Mouse (Mus musculus): ENCODE measurements around the gene Epor.

The Epor gene

GRCm38 (mm10) chr9:21968883-21969282 lies 5.6 kb upstream of the Epor start:
- DNase-seq (ENCODE audit: low read depth), result no peak

GRCm38 (mm10) chr9:21962416-21963059 lies 768 bp downstream of the Epor start:
- peak; percentile 71 for DNase-seq (ENCODE audit: low read depth)

- DNase-seq (ENCODE audit: low read depth), result no peak
Observed at GRCm38 (mm10) chr9:21962010-21962409, 1.3 kb downstream of the Epor start.

GRCm38 (mm10) chr9:21961366-21961980 lies 1.8 kb downstream of the Epor start:
- peak; percentile 34 for DNase-seq (ENCODE audit: low read depth)

GRCm38 (mm10) chr9:21960558-21961208 lies 2.6 kb downstream of the Epor start:
- DNase-seq (ENCODE audit: low read depth), result no peak

- no peak for DNase-seq (ENCODE audit: low read depth)
Observed at GRCm38 (mm10) chr9:21960135-21960534, 3.2 kb downstream of the Epor start.

GRCm38 (mm10) chr9:21959244-21959643 lies 4.1 kb downstream of the Epor start:
- DNase-seq (ENCODE audit: low read depth), result no peak

- no peak for DNase-seq (ENCODE audit: low read depth)
Observed at GRCm38 (mm10) chr9:21958372-21958771, 4.9 kb downstream of the Epor start.

GRCm38 (mm10) chr9:21955570-21956281 lies 7.6 kb downstream of the Epor start, which contains the start of gene Swsap1:
Swsap1 (plus strand) TSS chr9:21955755.
- DNase-seq (ENCODE audit: low read depth), result peak; percentile 99

- DNase-seq (ENCODE audit: low read depth), result no peak
Observed at GRCm38 (mm10) chr9:21955225-21955569, 8.1 kb downstream of the Epor start.

GRCm38 (mm10) chr9:21954635-21955034 lies 8.7 kb downstream of the Epor start:
- peak; percentile 29 for DNase-seq (ENCODE audit: low read depth)

- DNase-seq (ENCODE audit: low read depth), result peak; percentile 40
Observed at GRCm38 (mm10) chr9:21953600-21953999, 9.7 kb downstream of the Epor start.

GRCm38 (mm10) chr9:21951977-21952376 lies 11.3 kb downstream of the Epor start:
- DNase-seq (ENCODE audit: low read depth), result peak; percentile 52

- peak; percentile 83 for DNase-seq (ENCODE audit: low read depth)
Observed at GRCm38 (mm10) chr9:21950322-21950721, 13.0 kb downstream of the Epor start.

- DNase-seq (ENCODE audit: low read depth), result no peak
Observed at GRCm38 (mm10) chr9:21948790-21949189, 14.5 kb downstream of the Epor start.

GRCm38 (mm10) chr9:21948146-21948545 lies 15.2 kb downstream of the Epor start:
- DNase-seq (ENCODE audit: low read depth), result no peak

GRCm38 (mm10) chr9:21947540-21948130 lies 15.7 kb downstream of the Epor start:
- no peak for DNase-seq (ENCODE audit: low read depth)

GRCm38 (mm10) chr9:21944267-21944666 lies 19.0 kb downstream of the Epor start:
- DNase-seq (ENCODE audit: low read depth), result no peak

- no peak for DNase-seq (ENCODE audit: low read depth)
Observed at GRCm38 (mm10) chr9:21943638-21944037, 19.7 kb downstream of the Epor start.

GRCm38 (mm10) chr9:21943046-21943445 lies 20.3 kb downstream of the Epor start:
- DNase-seq (ENCODE audit: low read depth), result no peak

- no peak for DNase-seq (ENCODE audit: low read depth)
Observed at GRCm38 (mm10) chr9:21938234-21938855, 25.0 kb downstream of the Epor start.

- no peak for DNase-seq (ENCODE audit: low read depth)
Observed at GRCm38 (mm10) chr9:21937711-21938175, 25.6 kb downstream of the Epor start.

All from induced T-regulatory cell, adult 2 months (primary cell).